Mouse (Mus musculus): Measurements from ENCODE around the gene Pycr2. TPM values are rescaled to one million over a fixed set of nuclear protein-coding genes. Genes with fewer than 3 reads are reported as not detected.

Gene Pycr2
- polyA plus RNA-seq, 1 experiment from 2014 or later: 80.7 TPM

DNA sequence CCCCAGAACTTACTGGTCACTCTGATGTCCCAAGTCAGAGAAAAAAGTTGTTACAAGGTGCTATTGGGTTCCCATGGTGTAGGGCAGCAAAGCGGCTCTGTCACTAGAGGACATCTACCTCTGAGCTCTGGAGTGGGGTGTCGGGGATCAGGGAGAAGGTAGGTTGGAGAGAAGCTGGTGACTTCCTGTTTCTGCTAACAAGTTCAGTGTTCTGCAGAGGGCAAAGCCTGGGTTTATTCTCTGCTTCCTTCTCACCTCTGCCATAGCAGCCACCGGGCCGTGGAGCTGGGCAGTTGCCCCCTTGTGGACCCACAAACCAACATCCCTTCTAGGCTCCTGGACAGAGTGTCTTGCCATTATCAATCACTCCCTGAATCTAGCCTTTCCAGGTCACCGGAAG lies 8.7 kb downstream of the Pycr2 start:
- H3K4me3 ChIP-seq (ENCODE audit: low read length): no peak overlapping the region
- H3K4me1 ChIP-seq (replicated peaks; ENCODE audit: control insufficient read depth, insufficient read depth, low read length): 0 out of 2 replicates have a peak, but pooled peaks cover 5% of the 10 kb centered on the region
- peaks cover 6% of the 10 kb centered on the region for H3K36me3 ChIP-seq (ENCODE audit: control insufficient read depth, insufficient read depth, low read length)
- no peak overlapping the region for H3K4me2 ChIP-seq (ENCODE audit: low read depth, low read length)
- no peak overlapping the region for H3K27ac ChIP-seq (ENCODE audit: low read length)
- no peak for ATAC-seq (ENCODE audit: low read depth)
- H3K27me3 ChIP-seq (ENCODE audit: control insufficient read depth, insufficient read depth, low read depth, low read length): no peaks in the 10 kb centered on the region
- no peak overlapping the region for H3K9ac ChIP-seq (ENCODE audit: low read length)
- no peaks in the 10 kb centered on the region for H3K9me3 ChIP-seq (ENCODE audit: control insufficient read depth, low read length)
- 69% methylated on average over 5 of the region's 5 CpGs for WGBS

DNA sequence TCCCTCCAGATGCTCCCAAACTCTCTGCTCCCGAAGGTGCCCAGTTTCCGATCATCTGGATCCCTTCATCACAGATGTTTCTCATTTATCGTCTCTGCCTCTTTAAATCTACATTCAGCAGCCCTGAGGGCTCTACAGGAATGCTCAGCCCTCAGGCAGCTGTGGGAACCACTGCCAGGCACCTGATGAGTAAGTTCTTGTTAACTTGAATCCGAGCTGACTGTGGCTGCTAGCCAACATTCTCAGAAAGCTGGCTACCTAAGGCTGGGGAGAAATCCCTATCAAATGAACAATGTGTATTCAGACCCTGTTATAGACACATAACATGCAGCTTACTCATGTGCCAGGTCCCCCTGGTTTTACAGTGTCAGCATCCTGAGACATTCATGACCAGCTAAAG lies 9.7 kb downstream of the Pycr2 start:
- Histone ChIP-seq H3K4me2 (ENCODE audit: low read depth, low read length) (no peak overlapping the region), H3K27me3 (ENCODE audit: control insufficient read depth, insufficient read depth, low read depth, low read length) (no peaks in the 10 kb centered on the region), H3K9me3 (ENCODE audit: control insufficient read depth, low read length) (no peaks in the 10 kb centered on the region), H3K4me1 (replicated peaks; ENCODE audit: control insufficient read depth, insufficient read depth, low read length) (0 out of 2 replicates have a peak, but pooled peaks cover 5% of the 10 kb centered on the region), H3K27ac (ENCODE audit: low read length) (no peak overlapping the region), H3K4me3 (ENCODE audit: low read length) (no peak overlapping the region), H3K9ac (ENCODE audit: low read length) (no peak overlapping the region), H3K36me3 (ENCODE audit: control insufficient read depth, insufficient read depth, low read length) (no peaks in the 10 kb centered on the region)
- 42% methylated on average over 4 of the region's 4 CpGs for WGBS
- peak; percentile 41 for ATAC-seq (ENCODE audit: low read depth)

- Histone ChIP-seq H3K9me3 (ENCODE audit: control insufficient read depth, low read length) (no peaks in the 10 kb centered on the region), H3K4me2 (ENCODE audit: low read depth, low read length) (no peak overlapping the region), H3K9ac (ENCODE audit: low read length) (no peak overlapping the region), H3K4me1 (replicated peaks; ENCODE audit: control insufficient read depth, insufficient read depth, low read length) (0 out of 2 replicates have a peak, but pooled peaks cover 3% of the 10 kb centered on the region), H3K4me3 (ENCODE audit: low read length) (no peak overlapping the region), H3K27ac (ENCODE audit: low read length) (no peak overlapping the region), H3K36me3 (ENCODE audit: control insufficient read depth, insufficient read depth, low read length) (no peaks in the 10 kb centered on the region), H3K27me3 (ENCODE audit: control insufficient read depth, insufficient read depth, low read depth, low read length) (no peaks in the 10 kb centered on the region)
- no peak for ATAC-seq (ENCODE audit: low read depth)
- 79% methylated on average over 11 of the region's 11 CpGs for WGBS
These were observed 12.3 kb downstream of the Pycr2 start for GRCm38 (mm10) chr1:180916425-180916824.

DNA sequence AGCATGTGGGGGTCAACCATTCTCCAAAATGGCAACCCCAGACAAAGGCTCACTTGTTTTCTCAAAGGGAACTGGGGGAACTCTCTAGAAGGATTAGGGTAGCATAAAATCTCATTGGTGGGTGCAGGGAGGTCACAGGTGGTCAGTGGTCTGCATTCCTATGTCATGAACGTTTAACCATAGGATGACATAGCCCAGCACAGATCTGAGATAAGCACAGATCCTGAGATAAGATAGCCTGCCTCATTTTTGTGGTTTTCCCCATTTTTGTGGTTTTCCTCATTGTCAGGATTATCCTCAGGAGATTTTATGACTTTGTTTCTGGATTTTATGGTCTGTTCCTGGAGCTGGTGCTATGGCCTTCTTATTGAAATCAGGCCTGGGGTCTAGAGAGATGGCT lies 13.0 kb downstream of the Pycr2 start:
- no peak overlapping the region for H3K27ac ChIP-seq (ENCODE audit: low read length)
- H3K4me3 ChIP-seq (ENCODE audit: low read length): no peak overlapping the region
- H3K9me3 ChIP-seq (ENCODE audit: control insufficient read depth, low read length): no peaks in the 10 kb centered on the region
- ATAC-seq (ENCODE audit: low read depth): no peak
- H3K9ac ChIP-seq (ENCODE audit: low read length): no peak overlapping the region
- no peaks in the 10 kb centered on the region for H3K4me1 ChIP-seq (replicated peaks; ENCODE audit: control insufficient read depth, insufficient read depth, low read length)
- no peaks in the 10 kb centered on the region for H3K27me3 ChIP-seq (ENCODE audit: control insufficient read depth, insufficient read depth, low read depth, low read length)
- no peaks in the 10 kb centered on the region for H3K36me3 ChIP-seq (ENCODE audit: control insufficient read depth, insufficient read depth, low read length)
- H3K4me2 ChIP-seq (ENCODE audit: low read depth, low read length): no peak overlapping the region
- WGBS: 6% methylated on average over 1 of the region's 1 CpGs

- no peaks in the 10 kb centered on the region for H3K27me3 ChIP-seq (ENCODE audit: control insufficient read depth, insufficient read depth, low read depth, low read length)
- no peak overlapping the region for H3K4me2 ChIP-seq (ENCODE audit: low read depth, low read length)
- H3K27ac ChIP-seq (ENCODE audit: low read length): no peak overlapping the region
- no peak for ATAC-seq (ENCODE audit: low read depth)
- H3K36me3 ChIP-seq (ENCODE audit: control insufficient read depth, insufficient read depth, low read length): no peaks in the 10 kb centered on the region
- H3K4me1 ChIP-seq (replicated peaks; ENCODE audit: control insufficient read depth, insufficient read depth, low read length): no peaks in the 10 kb centered on the region
- H3K9ac ChIP-seq (ENCODE audit: low read length): no peak overlapping the region
- H3K9me3 ChIP-seq (ENCODE audit: control insufficient read depth, low read length): no peaks in the 10 kb centered on the region
- 36% methylated on average over 8 of the region's 8 CpGs for WGBS
- H3K4me3 ChIP-seq (ENCODE audit: low read length): no peak overlapping the region
These were observed 15.6 kb downstream of the Pycr2 start for GRCm38 (mm10) chr1:180919686-180920085.

DNA sequence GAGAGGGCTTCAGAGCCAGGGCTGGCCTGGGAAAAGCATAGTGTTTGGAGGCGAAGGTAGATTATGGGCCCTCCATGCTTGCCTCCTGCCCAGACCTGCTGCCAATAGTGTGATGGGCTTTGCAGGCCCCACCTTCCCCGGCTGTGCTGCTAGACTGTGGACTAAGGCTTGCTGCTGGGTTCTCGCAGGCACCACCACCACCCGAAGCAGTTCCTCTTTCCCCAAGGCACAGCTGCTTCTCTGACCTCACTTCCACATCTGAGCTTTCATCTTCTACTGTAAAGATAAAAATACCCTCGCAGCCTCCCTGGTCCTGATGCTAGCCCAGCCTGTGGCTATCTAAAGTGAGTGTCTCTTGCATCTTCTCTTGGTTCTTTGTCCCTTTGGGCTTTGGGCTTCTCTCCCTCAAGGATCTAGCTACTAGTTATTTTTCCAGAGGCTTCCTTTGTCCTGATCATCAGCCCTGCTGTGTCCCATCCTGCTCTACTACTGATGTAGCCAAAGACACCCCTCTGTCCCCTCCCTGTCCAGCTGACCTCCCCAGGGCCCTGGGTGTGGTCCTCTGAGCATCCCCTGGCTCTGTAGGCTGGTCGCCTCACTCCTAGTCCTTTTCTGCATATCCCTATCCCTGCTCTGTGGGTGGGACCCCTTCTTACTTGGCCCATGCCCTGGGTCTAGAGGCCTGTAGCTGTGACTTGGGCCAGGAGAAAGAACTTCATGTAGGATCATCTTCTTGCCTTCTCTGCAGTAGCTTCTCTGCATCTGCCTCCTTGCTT lies 18.4 kb downstream of the Pycr2 start:
- Histone ChIP-seq H3K4me2 (ENCODE audit: low read depth, low read length) (no peak overlapping the region), H3K36me3 (ENCODE audit: control insufficient read depth, insufficient read depth, low read length) (no peaks in the 10 kb centered on the region), H3K27ac (ENCODE audit: low read length) (no peak overlapping the region), H3K9me3 (ENCODE audit: control insufficient read depth, low read length) (no peaks in the 10 kb centered on the region), H3K27me3 (ENCODE audit: control insufficient read depth, insufficient read depth, low read depth, low read length) (no peaks in the 10 kb centered on the region), H3K4me1 (replicated peaks; ENCODE audit: control insufficient read depth, insufficient read depth, low read length) (no peaks in the 10 kb centered on the region), H3K9ac (ENCODE audit: low read length) (no peak overlapping the region), H3K4me3 (ENCODE audit: low read length) (no peak overlapping the region)
- no peak for ATAC-seq (ENCODE audit: low read depth)
- WGBS: 63% methylated on average over 6 of the region's 6 CpGs

DNA sequence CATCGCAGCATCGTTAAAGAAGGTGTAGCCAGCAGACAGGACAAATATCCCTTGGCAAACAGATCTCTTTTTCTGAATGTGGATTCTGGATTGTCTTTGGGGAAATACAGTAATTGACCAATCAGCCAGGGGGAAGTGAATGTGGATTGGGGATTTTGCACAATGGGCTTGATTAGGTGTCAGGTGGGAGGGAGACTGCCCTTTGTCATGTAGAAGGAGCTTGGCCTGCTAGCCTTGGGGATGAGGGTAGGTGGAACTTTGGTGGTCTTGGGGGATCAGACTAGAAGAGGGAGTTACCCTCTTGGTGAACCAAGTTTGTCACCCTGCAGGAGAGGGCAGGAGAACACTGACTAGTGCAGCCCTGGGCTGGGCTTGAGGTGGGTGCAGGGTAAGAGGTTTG lies 20.6 kb downstream of the Pycr2 start:
- no peak overlapping the region for H3K27ac ChIP-seq (ENCODE audit: low read length)
- no peak overlapping the region for H3K4me3 ChIP-seq (ENCODE audit: low read length)
- H3K9me3 ChIP-seq (ENCODE audit: control insufficient read depth, low read length): no peaks in the 10 kb centered on the region
- H3K27me3 ChIP-seq (ENCODE audit: control insufficient read depth, insufficient read depth, low read depth, low read length): no peaks in the 10 kb centered on the region
- H3K4me2 ChIP-seq (ENCODE audit: low read depth, low read length): no peak overlapping the region
- H3K9ac ChIP-seq (ENCODE audit: low read length): no peak overlapping the region
- 36% methylated on average over 2 of the region's 2 CpGs for whole genome bisulfite sequencing
- ATAC-seq (ENCODE audit: low read depth): no peak
- no peaks in the 10 kb centered on the region for H3K4me1 ChIP-seq (replicated peaks; ENCODE audit: control insufficient read depth, insufficient read depth, low read length)
- H3K36me3 ChIP-seq (ENCODE audit: control insufficient read depth, insufficient read depth, low read length): no peaks in the 10 kb centered on the region

GRCm38 (mm10) chr1:180926286-180926685 lies 22.2 kb downstream of the Pycr2 start:
- H3K27ac ChIP-seq (ENCODE audit: low read length): no peak overlapping the region
- no peaks in the 10 kb centered on the region for H3K36me3 ChIP-seq (ENCODE audit: control insufficient read depth, insufficient read depth, low read length)
- no peaks in the 10 kb centered on the region for H3K27me3 ChIP-seq (ENCODE audit: control insufficient read depth, insufficient read depth, low read depth, low read length)
- H3K9ac ChIP-seq (ENCODE audit: low read length): no peak overlapping the region
- H3K4me3 ChIP-seq (ENCODE audit: low read length): no peak overlapping the region
- H3K4me2 ChIP-seq (ENCODE audit: low read depth, low read length): no peak overlapping the region
- no peaks in the 10 kb centered on the region for H3K4me1 ChIP-seq (replicated peaks; ENCODE audit: control insufficient read depth, insufficient read depth, low read length)
- H3K9me3 ChIP-seq (ENCODE audit: control insufficient read depth, low read length): no peaks in the 10 kb centered on the region
- no peak for ATAC-seq (ENCODE audit: low read depth)
- WGBS: 57% methylated on average over 4 of the region's 4 CpGs

DNA sequence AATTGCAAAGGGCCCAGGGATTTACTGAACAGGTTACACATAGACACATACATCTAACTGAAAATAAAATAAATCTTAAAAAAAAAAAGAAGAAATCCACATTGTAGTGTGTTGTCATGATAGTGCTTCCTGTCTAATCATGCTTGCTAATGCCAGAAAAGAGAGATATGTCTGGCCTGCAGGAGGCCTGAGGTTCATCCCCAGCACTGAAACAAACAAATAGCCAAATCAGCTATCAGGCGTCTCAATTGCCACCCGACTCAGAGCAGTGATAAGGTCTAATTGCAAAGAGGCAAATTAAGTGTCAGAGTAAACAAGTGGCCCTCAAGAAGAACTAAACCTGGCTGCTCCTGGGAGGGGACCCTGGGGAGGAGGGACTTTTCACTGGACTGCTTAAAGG lies 25.5 kb downstream of the Pycr2 start:
- Histone ChIP-seq H3K4me2 (ENCODE audit: low read depth, low read length) (no peak overlapping the region), H3K27ac (ENCODE audit: low read length) (no peak overlapping the region), H3K36me3 (ENCODE audit: control insufficient read depth, insufficient read depth, low read length) (no peaks in the 10 kb centered on the region), H3K27me3 (ENCODE audit: control insufficient read depth, insufficient read depth, low read depth, low read length) (peaks cover 11% of the 10 kb centered on the region), H3K9me3 (ENCODE audit: control insufficient read depth, low read length) (no peaks in the 10 kb centered on the region), H3K9ac (ENCODE audit: low read length) (no peak overlapping the region), H3K4me1 (replicated peaks; ENCODE audit: control insufficient read depth, insufficient read depth, low read length) (no peaks in the 10 kb centered on the region), H3K4me3 (ENCODE audit: low read length) (no peak overlapping the region)
- WGBS: 28% methylated on average over 2 of the region's 2 CpGs
- ATAC-seq (ENCODE audit: low read depth): no peak
